Comparison of ENCODE assay signal across 19 mouse cellular contexts in the genomic region with DNA sequence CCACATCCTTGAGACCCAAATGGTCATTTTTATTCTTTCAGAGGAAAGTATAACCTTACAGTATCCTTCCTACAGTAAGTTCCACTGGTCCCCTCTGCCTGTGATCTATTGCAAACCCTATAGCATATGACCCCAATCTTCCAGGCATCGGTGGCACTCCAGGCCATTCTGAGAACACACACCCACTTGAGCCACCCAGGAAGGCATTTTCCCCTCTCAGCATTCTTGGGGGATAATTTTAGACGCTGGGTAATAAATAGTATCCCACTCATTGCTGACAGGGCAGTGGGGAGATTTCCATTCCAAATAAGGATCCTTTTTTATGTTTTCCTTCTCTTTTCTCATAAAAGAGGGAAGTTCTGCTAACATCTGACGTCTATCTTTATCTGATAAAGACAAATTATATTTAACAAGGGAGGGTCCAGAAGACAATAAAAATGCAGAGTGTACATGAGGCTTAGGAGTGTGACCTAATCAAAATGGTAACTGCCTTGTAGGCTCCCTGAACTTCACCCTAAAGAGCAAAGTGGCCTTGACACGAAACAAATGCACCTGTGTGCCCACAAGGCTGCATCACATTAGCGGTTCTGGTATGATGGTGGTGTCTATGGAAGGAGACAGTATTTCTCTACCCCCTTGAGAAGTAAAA.
A peak's percentile ranks its signal among the peaks of the same experiment; 100 is the strongest.
DNase-seq lines count a peak whose midpoint lies in the region; ATAC-seq and TF ChIP-seq lines count a peak whose summit lies in the region.
"Had no signal": no experiment of that assay in that cellular context is flagged by ENCODE, and none has a peak within 500 bp of the region (broad histone marks: within the 10 kb centered on the region; RNA-seq: fewer than 3 reads in every experiment).

No protein-coding gene starts in this region.

- H3K27me3 ChIP-seq in heart, adult 2 months (ENCODE audit: control insufficient read depth, insufficient read depth, low read length), result no peaks in the 10 kb centered on the region
- no peaks in the 10 kb centered on the region for H3K27me3 ChIP-seq in heart, embryonic 15.5 days
- H3K27me3 ChIP-seq in hindbrain, embryonic 10.5 days (ENCODE audit: insufficient read depth, poor library complexity, severe bottlenecking), result no peaks in the 10 kb centered on the region
- H3K27me3 ChIP-seq: neural tube, embryonic 15.5 days had no signal

- peaks cover 4% of the 10 kb centered on the region; the same call in 1 of the 2 replicates for H3K4me1 ChIP-seq in heart, adult 2 months (ENCODE audit: control insufficient read depth, insufficient read depth, low read length)
- peaks cover 15% of the 10 kb centered on the region; the same call in 1 of the 2 replicates for H3K4me1 ChIP-seq in heart, embryonic 15.5 days (replicated peaks)
- no peaks in the 10 kb centered on the region for H3K4me1 ChIP-seq in hindbrain, embryonic 10.5 days (replicated peaks)

- no peaks in the 10 kb centered on the region for H3K79me2 ChIP-seq in heart, adult 2 months (replicated peaks; ENCODE audit: control insufficient read depth, insufficient read depth, low read length)

- TF ChIP-seq CTCF in heart, adult 2 months (IDR thresholded peaks at IDR 0.05), result no peak

- ATAC-seq in heart, embryonic 15.5 days (replicated peaks; ENCODE audit: insufficient number of reproducible peaks, insufficient read depth, low FRiP score, low read depth), result no peak
- ATAC-seq: forebrain, embryonic 14.5 days had no signal

- no peak for TF ChIP-seq EP300 in heart, adult 2 months (IDR thresholded peaks at IDR 0.05; ENCODE audit: insufficient read depth, low read depth, low read length)

- DNase-seq in heart, adult 8-10 months (ENCODE audit: low spot score), result peak; percentile 35
- DNase-seq in heart, adult 2 months, result no peak
- DNase-seq in left cerebral cortex, adult 9 months (ENCODE audit: low spot score in 2 of 2), result peak; percentile 16 to 33
- DNase-seq in left cerebral cortex, adult 18-20 months (ENCODE audit: low spot score in 2 of 2), result no peak
- peak; percentile 38 for DNase-seq in skeletal muscle tissue, adult 2 months (ENCODE audit: low read depth, low spot score)
- DNase-seq in hindbrain, embryonic 10.5 days (ENCODE audit: low spot score), result no peak
- DNase-seq: adrenal gland, postnatal 10 days; B cell, adult 2 months; cerebellum, adult 2 months; lung, embryonic 14.5 days; midbrain, embryonic 14.5 days; right cerebral cortex, postnatal 4 days had no signal

- intact Hi-C loops in heart, adult 2 months (cut with DNase I), result no loop called here

- no peak overlapping the region for H3K27ac ChIP-seq in heart, adult 2 months
- peak overlapping the region; percentile 38 for H3K27ac ChIP-seq in heart, embryonic 15.5 days
- H3K27ac ChIP-seq in hindbrain, embryonic 10.5 days, result no peak overlapping the region
- H3K27ac ChIP-seq: kidney, postnatal 0 days; neural tube, embryonic 15.5 days had no signal

- H3K9me3 ChIP-seq in heart, embryonic 15.5 days (replicated peaks), result no peaks in the 10 kb centered on the region
- no peaks in the 10 kb centered on the region for H3K9me3 ChIP-seq in hindbrain, embryonic 10.5 days
- H3K9me3 ChIP-seq: neural tube, embryonic 15.5 days had no signal

- H3K4me3 ChIP-seq in heart, adult 2 months, result no peak overlapping the region
- no peak overlapping the region for H3K4me3 ChIP-seq in heart, embryonic 15.5 days
- H3K4me3 ChIP-seq in hindbrain, embryonic 10.5 days, result no peak overlapping the region
- H3K4me3 ChIP-seq: erythroblast, embryonic 14.5 days; myocyte; neural tube, embryonic 15.5 days had no signal

- 69% methylated on average over 5 of the region's 5 CpGs for WGBS in heart, adult 2 months
- 56% methylated on average over 5 of the region's 5 CpGs for WGBS in heart, embryonic 15.5 days
- WGBS in hindbrain, embryonic 10.5 days, result 84% methylated on average over 5 of the region's 5 CpGs

- TF ChIP-seq POLR2A in heart, adult 2 months (IDR thresholded peaks at IDR 0.05; ENCODE audit: insufficient read depth, low read depth, low read length), result no peak

- H3K4me2 ChIP-seq in heart, embryonic 15.5 days, result no peak overlapping the region
- H3K4me2 ChIP-seq: liver, embryonic 11.5 days; lung, embryonic 14.5 days; neural tube, embryonic 15.5 days had no signal

- no peak overlapping the region for H3K9ac ChIP-seq in heart, adult 2 months (ENCODE audit: low read depth, low read length)
- H3K9ac ChIP-seq in heart, embryonic 15.5 days, result no peak overlapping the region
- H3K9ac ChIP-seq: lung, embryonic 14.5 days; neural tube, embryonic 15.5 days had no signal

- H3K36me3 ChIP-seq in heart, adult 2 months (ENCODE audit: control insufficient read depth, insufficient read depth, low read length), result peaks cover 6% of the 10 kb centered on the region
- 0 out of 2 replicates have a peak, but pooled peaks cover 6% of the 10 kb centered on the region for H3K36me3 ChIP-seq in heart, embryonic 15.5 days
- H3K36me3 ChIP-seq in hindbrain, embryonic 10.5 days, result peaks cover 10% of the 10 kb centered on the region; the same call in 1 of the 2 replicates
- H3K36me3 ChIP-seq: neural tube, embryonic 15.5 days had no signal

Comparison
In these comparisons a context has a peak if more than half of its experiments do, and no peak if none do; other contexts are left out.
1. DNase-seq: peak in heart, adult 8-10 months (single experiment), left cerebral cortex, adult 9 months (2 of 2) and skeletal muscle tissue, adult 2 months (single experiment); none in heart, adult 2 months (0 of 2), left cerebral cortex, adult 18-20 months (0 of 2) and hindbrain, embryonic 10.5 days (single experiment).